Mouse (Mus musculus): ENCODE measurements around the gene Acvr2a. TPM values are rescaled to one million over a fixed set of nuclear protein-coding genes. Genes with fewer than 3 reads are reported as not detected.
"Not testable (repeated sequence)": the region's sequence is repeated elsewhere in the genome, so short reads cannot be mapped to it uniquely, and the experiment has no call there.

Gene Acvr2a
- total and polyA plus RNA-seq, 3 experiments, result 0.89 to 2.9 (median 2.2) TPM

GRCm38 (mm10) chr2:48841611-48842470 is 27.9 kb downstream of the Acvr2a start:
- TF ChIP-seq CHD2 (IDR thresholded peaks at IDR 0.05; ENCODE audit: low read length), result no peak
- no peak for TF ChIP-seq MYC (IDR thresholded peaks at IDR 0.05; ENCODE audit: low read depth, low read length)
- TF ChIP-seq UBTF (IDR thresholded peaks at IDR 0.05; ENCODE audit: low read depth, low read length), result no peak
- no peak for DNase-seq (ENCODE audit: extremely low read depth)
- Histone ChIP-seq H3K79me2 (replicated peaks; ENCODE audit: control insufficient read depth, extremely low read depth, insufficient read depth, poor library complexity, severe bottlenecking) (no peaks in the 10 kb centered on the region), H3K9ac (ENCODE audit: insufficient read depth, low read depth) (no peak overlapping the region), H3K27me3 (replicated peaks) (no peaks in the 10 kb centered on the region), H3K9me3 (replicated peaks; ENCODE audit: low read length) (no peaks in the 10 kb centered on the region), H3K4me2 (ENCODE audit: insufficient read depth, low read depth, poor library complexity, severe bottlenecking) (no peak overlapping the region), H3K4me1 (ENCODE audit: control insufficient read depth in 1 of 2, insufficient read depth in 2 of 2) (no peaks in the 10 kb centered on the region), H3K36me3 (replicated peaks in 1 of 2; ENCODE audit: control insufficient read depth in 1 of 2, insufficient read depth in 1 of 2, low read length in 1 of 2) (no peaks in the 10 kb centered on the region), H3K27ac (ENCODE audit: insufficient read depth, low read depth) (no peak overlapping the region), H3K4me3 (replicated peaks in 1 of 3; ENCODE audit: low read depth in 2 of 3, low read length in 2 of 3, poor library complexity in 1 of 3) (no peak overlapping the region)
- dilution Hi-C loops (cut with MboI; ENCODE audit: extremely low pct_ligation_motif_present, extremely low pct_unique_long_range_greater_than_20kb, low sequenced_read_pairs) (no loop called here), in situ Hi-C loops (cut with MboI; ENCODE audit: low pct_ligation_motif_present, low pct_unique_long_range_greater_than_20kb, low sequenced_read_pairs) (no loop called here)

GRCm38 (mm10) chr2:48846689-48847398 is 32.9 kb downstream of the Acvr2a start:
- H3K9ac ChIP-seq (ENCODE audit: insufficient read depth, low read depth), result no peak overlapping the region
- TF ChIP-seq MAZ (IDR thresholded peaks at IDR 0.05; ENCODE audit: low read depth, low read length), result no peak
- no peak for TF ChIP-seq RAD21 (IDR thresholded peaks at IDR 0.05; ENCODE audit: low read depth, low read length)
- no peak for TF ChIP-seq GABPA (IDR thresholded peaks at IDR 0.05; ENCODE audit: insufficient replicate concordance, low read depth, low read length)
- TF ChIP-seq ZC3H11A (IDR thresholded peaks at IDR 0.05; ENCODE audit: low read depth, low read length), result no peak
- TF ChIP-seq BHLHE40 (IDR thresholded peaks at IDR 0.05; ENCODE audit: low read depth, low read length), result no peak
- no peak for TF ChIP-seq EP300 (IDR thresholded peaks at IDR 0.05; ENCODE audit: low read length)
- no peak for TF ChIP-seq SMC3 (IDR thresholded peaks at IDR 0.05; ENCODE audit: low read depth, low read length)
- no peak for TF ChIP-seq NELFE (IDR thresholded peaks at IDR 0.05; ENCODE audit: low read depth, low read length)
- no peak for TF ChIP-seq MEF2A (IDR thresholded peaks at IDR 0.05; ENCODE audit: borderline replicate concordance, low read depth, low read length)
- no peak for TF ChIP-seq ZKSCAN1 (IDR thresholded peaks at IDR 0.05; ENCODE audit: borderline replicate concordance, low read depth, low read length)
- TF ChIP-seq E2F4 (IDR thresholded peaks at IDR 0.05; ENCODE audit: insufficient replicate concordance, low read depth, low read length), result no peak
- TF ChIP-seq TBP (conservative IDR thresholded peaks at IDR 0.05; ENCODE audit: low read depth, low read length), result no peak
- TF ChIP-seq MXI1 (IDR thresholded peaks at IDR 0.05; ENCODE audit: low read depth, low read length), result no peak
- TF ChIP-seq MAX (IDR thresholded peaks at IDR 0.05; ENCODE audit: low read length), result no peak
- TF ChIP-seq USF1 (IDR thresholded peaks at IDR 0.05; ENCODE audit: low read depth, low read length), result no peak
- TF ChIP-seq CHD2 (IDR thresholded peaks at IDR 0.05; ENCODE audit: low read length), result no peak
- no peak for TF ChIP-seq JUN (IDR thresholded peaks at IDR 0.05; ENCODE audit: insufficient read depth, low read depth, low read length)
- no peak for TF ChIP-seq TCF12 (IDR thresholded peaks at IDR 0.05; ENCODE audit: low read depth, low read length)
- no peak for TF ChIP-seq ZMIZ1 (IDR thresholded peaks at IDR 0.05; ENCODE audit: low read depth, low read length)
- H3K79me2 ChIP-seq (replicated peaks; ENCODE audit: control insufficient read depth, extremely low read depth, insufficient read depth, poor library complexity, severe bottlenecking), result no peaks in the 10 kb centered on the region
- in situ Hi-C loops (cut with MboI; ENCODE audit: low pct_ligation_motif_present, low pct_unique_long_range_greater_than_20kb, low sequenced_read_pairs) (no loop called here), dilution Hi-C loops (cut with MboI; ENCODE audit: extremely low pct_ligation_motif_present, extremely low pct_unique_long_range_greater_than_20kb, low sequenced_read_pairs) (no loop called here)
- H3K4me2 ChIP-seq (ENCODE audit: insufficient read depth, low read depth, poor library complexity, severe bottlenecking), result no peak overlapping the region
- H3K4me1 ChIP-seq (ENCODE audit: control insufficient read depth in 1 of 2, insufficient read depth in 2 of 2), result no peaks in the 10 kb centered on the region
- DNase-seq (ENCODE audit: extremely low read depth), result no peak
- no peaks in the 10 kb centered on the region for H3K9me3 ChIP-seq (replicated peaks; ENCODE audit: low read length)
- H3K4me3 ChIP-seq (replicated peaks in 1 of 3; ENCODE audit: low read depth in 2 of 3, low read length in 2 of 3, poor library complexity in 1 of 3), result no peak overlapping the region
- H3K27me3 ChIP-seq (replicated peaks), result no peaks in the 10 kb centered on the region
- H3K27ac ChIP-seq (ENCODE audit: insufficient read depth, low read depth), result no peak overlapping the region
- no peaks in the 10 kb centered on the region for H3K36me3 ChIP-seq (replicated peaks in 1 of 2; ENCODE audit: control insufficient read depth in 1 of 2, insufficient read depth in 1 of 2, low read length in 1 of 2)

GRCm38 (mm10) chr2:48865596-48865995 is 51.7 kb downstream of the Acvr2a start:
- H3K4me3 ChIP-seq (replicated peaks in 1 of 3; ENCODE audit: low read depth in 2 of 3, low read length in 2 of 3, poor library complexity in 1 of 3); H3K9ac ChIP-seq (ENCODE audit: insufficient read depth, low read depth); H3K27ac ChIP-seq (ENCODE audit: insufficient read depth, low read depth); H3K4me1 ChIP-seq (ENCODE audit: control insufficient read depth in 1 of 2, insufficient read depth in 2 of 2); H3K4me2 ChIP-seq (ENCODE audit: insufficient read depth, low read depth, poor library complexity, severe bottlenecking); H3K36me3 ChIP-seq (replicated peaks in 1 of 2; ENCODE audit: control insufficient read depth in 1 of 2, insufficient read depth in 1 of 2, low read length in 1 of 2); in situ Hi-C loops (cut with MboI; ENCODE audit: low pct_ligation_motif_present, low pct_unique_long_range_greater_than_20kb, low sequenced_read_pairs); H3K79me2 ChIP-seq (replicated peaks; ENCODE audit: control insufficient read depth, extremely low read depth, insufficient read depth, poor library complexity, severe bottlenecking); DNase-seq (ENCODE audit: extremely low read depth); H3K27me3 ChIP-seq (replicated peaks); H3K9me3 ChIP-seq (replicated peaks; ENCODE audit: low read length); dilution Hi-C loops (cut with MboI; ENCODE audit: extremely low pct_ligation_motif_present, extremely low pct_unique_long_range_greater_than_20kb, low sequenced_read_pairs): not testable (repeated sequence)

Data from CH12.LX (cell line).